Mouse (Mus musculus) heart, postnatal 0 days (tissue): ENCODE data around the gene Pkp4. TPM values are rescaled to one million over a fixed set of nuclear protein-coding genes. Genes with fewer than 3 reads are reported as not detected.

Source experiments
- ATAC-seq: fragments of 200-750 bp; cut with Nextera tagmentation; 2 replicates; pipeline ENCODE4 v1.8.0; 2017; ENCODE audit warnings: low read depth, moderate number of reproducible peaks, moderate library complexity; ENCODE audit not compliant: insufficient read depth
- DNase-seq: peaks from one replicate; pipeline ENCODE4 v3.0.0-alpha.2; 2016; ENCODE audit warnings: low spot score
- H3K27ac ChIP-seq: fragments of 300-500 bp; sonication (generic); 2 replicates; pipeline ENCODE4 v1.5.1; 2014; ENCODE audit warnings: low read depth, mild to moderate bottlenecking
- H3K27me3 ChIP-seq: fragments of 300-500 bp; sonication (generic); 2 replicates; pipeline ENCODE4 v1.6.1; 2014; ENCODE audit warnings: low read length, mixed read lengths; ENCODE audit not compliant: control insufficient read depth, insufficient read depth
- H3K36me3 ChIP-seq: fragments of 300-500 bp; sonication (generic); replicated peaks from 2 replicates; pipeline ENCODE4 v1.6.1; 2014; ENCODE audit warnings: low read length, mixed read lengths; ENCODE audit not compliant: control insufficient read depth, insufficient read depth
- H3K4me1 ChIP-seq: fragments of 300-500 bp; sonication (generic); 2 replicates; pipeline ENCODE4 v1.6.1; 2014; ENCODE audit warnings: antibody characterized with exemption; ENCODE audit not compliant: control insufficient read depth, insufficient read depth
- H3K4me2 ChIP-seq: fragments of 300-500 bp; sonication (generic); 2 replicates; pipeline ENCODE4 v1.6.1; 2014; ENCODE audit warnings: low read depth, mild to moderate bottlenecking, low read length, moderate library complexity
- H3K4me3 ChIP-seq: fragments of 300-500 bp; sonication (generic); 2 replicates; pipeline ENCODE4 v1.5.1; 2014; ENCODE audit warnings: low read depth, low read length
- H3K9ac ChIP-seq: fragments of 300-500 bp; sonication (generic); replicated peaks from 2 replicates; pipeline ENCODE4 v1.6.1; 2014; ENCODE audit warnings: low read depth, low read length, mixed read lengths
- H3K9me3 ChIP-seq: fragments of 300-500 bp; sonication (generic); replicated peaks from 2 replicates; pipeline ENCODE4 v1.6.1; 2016; ENCODE audit warnings: low read length; ENCODE audit not compliant: control insufficient read depth
- CTCF ChIP-seq: IDR thresholded peaks from 2 replicates; pipeline ENCODE4 v1.5.1; 2016; ENCODE audit warnings: antibody characterized with exemption, control low read depth, low read depth
- EP300 ChIP-seq: IDR thresholded peaks from 2 replicates; pipeline ENCODE4 v1.6.1; 2016; ENCODE audit warnings: antibody characterized with exemption, low read depth
- WGBS: fragments of 180-500 bp; shearing (Covaris S2); extraction: QIAGEN DNeasy Blood & Tissue Kit; methylation state at CpG from one replicate; pipeline ENCODE4 v1.1.7; 2014; 5-methylcytosine and 5-hydroxymethylcytosine counted together
- polyA plus RNA-seq: library from polyadenylated mRNA; unstranded; fragments of >200 nt; fragmentation: Nextera tagmentation; extraction: Ambion mirVana; gene quantifications from 2 replicates; pipeline ENCODE4 v1.2.1, GENCODE M21; 2015
- total RNA-seq: library from RNA; depleted of rRNA; stranded (reverse); fragments of >200 nt; gene quantifications from 2 replicates; pipeline ENCODE4 v1.2.3, GENCODE M21; 2014; ENCODE audit warnings: low replicate concordance

The Pkp4 gene
- total and polyA plus RNA-seq, 2 experiments from 2014 or later: 36.1 to 232 TPM

- Histone ChIP-seq H3K9me3 (no peaks in the 10 kb centered on the region), H3K4me2 (no peak overlapping the region), H3K9ac (no peak overlapping the region), H3K27ac (no peak overlapping the region), H3K4me3 (no peak overlapping the region), H3K36me3 (peaks cover 12% of the 10 kb centered on the region), H3K4me1 (peaks cover 13% of the 10 kb centered on the region), H3K27me3 (no peaks in the 10 kb centered on the region)
- no peak for ATAC-seq
- DNase-seq: no peak
- TF ChIP-seq EP300: no peak
- TF ChIP-seq CTCF: no peak
- 87% methylated on average over 11 of the region's 11 CpGs for whole genome bisulfite sequencing
Measured at GRCm38 (mm10) chr2:59184107-59185064, 23.7 kb downstream of the Pkp4 start.

GRCm38 (mm10) chr2:59186122-59186521 is 25.5 kb downstream of the Pkp4 start:
- DNase-seq: no peak
- 78% methylated on average over 8 of the region's 8 CpGs for WGBS
- no peak for TF ChIP-seq EP300
- no peak for TF ChIP-seq CTCF

GRCm38 (mm10) chr2:59186966-59187365 is 26.3 kb downstream of the Pkp4 start:
- TF ChIP-seq CTCF (no peak), EP300 (no peak)
- no peak for ATAC-seq
- Histone ChIP-seq H3K36me3 (peaks cover 12% of the 10 kb centered on the region), H3K4me3 (no peak overlapping the region), H3K4me2 (no peak overlapping the region), H3K27me3 (no peaks in the 10 kb centered on the region), H3K9me3 (no peaks in the 10 kb centered on the region), H3K27ac (no peak overlapping the region), H3K4me1 (peaks cover 27% of the 10 kb centered on the region), H3K9ac (no peak overlapping the region)
- DNase-seq: no peak
- WGBS: 92% methylated on average over 6 of the region's 6 CpGs

More at GRCm38 (mm10) chr2:59186122-59186521, 25.5 kb downstream of the Pkp4 start:
- Histone ChIP-seq H3K27ac (peak overlapping the region; percentile 34; the same call in 1 of the 2 replicates), H3K9ac (no peak overlapping the region), H3K36me3 (peaks cover 12% of the 10 kb centered on the region), H3K9me3 (no peaks in the 10 kb centered on the region), H3K27me3 (no peaks in the 10 kb centered on the region), H3K4me1 (peaks cover 22% of the 10 kb centered on the region), H3K4me2 (no peak overlapping the region), H3K4me3 (no peak overlapping the region)
- no peak for ATAC-seq

- no peak for TF ChIP-seq CTCF
- no peak for TF ChIP-seq EP300
- H3K27ac ChIP-seq: peak overlapping the region; percentile 16; the same call in 1 of the 2 replicates
- 74% methylated on average over 8 of the region's 8 CpGs for WGBS
- no peak overlapping the region for H3K4me3 ChIP-seq
- no peak overlapping the region for H3K4me2 ChIP-seq
- H3K27me3 ChIP-seq: no peaks in the 10 kb centered on the region
- H3K9ac ChIP-seq: no peak overlapping the region
- no peak for DNase-seq
- peaks cover 32% of the 10 kb centered on the region for H3K4me1 ChIP-seq
- no peak for ATAC-seq
- H3K36me3 ChIP-seq: peaks cover 12% of the 10 kb centered on the region
- no peaks in the 10 kb centered on the region for H3K9me3 ChIP-seq
Measured at GRCm38 (mm10) chr2:59188306-59188705, 27.7 kb downstream of the Pkp4 start.

GRCm38 (mm10) chr2:59189661-59190185 is 29.1 kb downstream of the Pkp4 start:
- TF ChIP-seq CTCF (no peak), EP300 (no peak)

More at GRCm38 (mm10) chr2:59189661-59190185, 29.1 kb downstream of the Pkp4 start:
- DNase-seq (peak; percentile 43), ATAC-seq (peak; percentile 30; the same call in 1 of the 2 replicates)
- 34% methylated on average over 5 of the region's 5 CpGs for WGBS
- Histone ChIP-seq H3K4me3 (no peak overlapping the region), H3K4me1 (peaks cover 39% of the 10 kb centered on the region), H3K9ac (no peak overlapping the region), H3K27ac (peak overlapping the region; percentile 71), H3K9me3 (no peaks in the 10 kb centered on the region), H3K36me3 (peaks cover 12% of the 10 kb centered on the region), H3K27me3 (no peaks in the 10 kb centered on the region), H3K4me2 (no peak overlapping the region)
